Mouse (Mus musculus): ENCODE measurements around the gene Rad9a. TPM values are rescaled to one million over a fixed set of nuclear protein-coding genes. Genes with fewer than 3 reads are reported as not detected.

Rad9a gene
- total RNA-seq, 2 experiments from 2014 or later = 8.7 to 10.1 TPM

DNA sequence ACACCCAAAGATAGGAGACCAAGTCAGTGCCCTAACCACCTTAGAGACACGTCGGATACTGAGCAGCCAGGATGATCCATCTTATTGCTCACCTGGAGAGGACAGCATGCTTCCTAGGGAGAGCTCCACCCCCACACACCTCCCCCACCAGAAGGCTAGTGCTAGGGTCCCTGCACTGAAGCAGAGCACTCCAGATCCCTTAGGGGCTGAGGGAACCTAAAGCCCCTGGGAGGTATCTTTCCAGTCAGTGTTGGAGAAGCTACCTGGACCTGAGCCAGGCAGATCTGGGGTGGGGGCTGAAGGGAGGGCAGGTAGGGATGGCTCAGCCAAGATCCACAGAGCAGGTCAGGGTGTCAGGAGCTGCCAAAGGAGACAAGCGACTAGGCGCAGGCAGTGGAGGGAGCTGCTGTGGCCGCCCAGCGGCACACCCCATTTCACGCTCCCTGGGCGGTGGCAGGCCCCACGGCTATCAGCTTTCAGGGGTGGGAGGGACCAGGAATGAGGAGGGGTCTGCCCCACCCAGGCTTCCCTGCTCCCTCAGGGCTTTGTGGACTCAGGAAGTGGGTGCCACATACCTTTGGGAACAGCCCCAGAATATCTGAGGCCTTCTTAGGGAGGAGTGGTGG lies 28.1 kb upstream of the Rad9a start:
- DNase-seq (ENCODE audit: extremely low spot score in 1 of 2, low spot score in 2 of 2) = no peak
- intact Hi-C loops (cut with DNase I) = loop anchor here (2.0 to 5.0 kb wide), 3 partner anchors 59 to 212 kb away; partner anchors contain the start of gene Cdk2ap2
- TF ChIP-seq CTCF (IDR thresholded peaks at IDR 0.05) = no peak
- H3K27ac ChIP-seq = no peak overlapping the region
- no peak overlapping the region for H3K4me3 ChIP-seq

DNA sequence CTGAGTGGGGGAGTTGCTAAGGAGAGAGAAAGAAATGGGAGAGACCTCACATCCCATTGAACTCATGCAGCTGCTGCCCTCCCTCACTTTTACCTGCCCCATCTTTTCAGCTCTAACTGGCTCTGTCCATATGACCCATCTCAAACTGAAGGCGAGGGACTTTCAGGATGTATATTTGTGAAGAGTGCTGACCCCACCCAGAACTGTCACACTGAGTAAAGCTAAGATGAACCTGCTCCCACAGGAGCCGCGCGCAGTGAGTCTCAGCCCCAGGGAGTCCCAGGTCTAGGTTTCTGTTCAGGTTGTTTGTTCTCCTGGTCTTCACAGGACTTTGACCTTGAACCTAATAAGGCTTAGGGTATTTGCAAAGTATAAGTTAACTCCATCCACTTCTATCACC lies 27.4 kb upstream of the Rad9a start:
- no peak overlapping the region for H3K4me3 ChIP-seq
- no peak for DNase-seq (ENCODE audit: extremely low spot score in 1 of 2, low spot score in 2 of 2)
- H3K27ac ChIP-seq = no peak overlapping the region
- intact Hi-C loops (cut with DNase I) = loop anchor here (1.0 to 5.0 kb wide), 3 partner anchors 22 to 212 kb away; no protein-coding TSS in a partner anchor
- no peak for TF ChIP-seq CTCF (IDR thresholded peaks at IDR 0.05)

- no peak; the same call in none of the 2 replicates for TF ChIP-seq CTCF (IDR thresholded peaks at IDR 0.05)
- Histone ChIP-seq H3K4me3 (no peak overlapping the region), H3K27ac (no peak overlapping the region)
- intact Hi-C loops (cut with DNase I) = loop anchor here (1.0 to 5.0 kb wide), 3 partner anchors 21 to 211 kb away; no protein-coding TSS in a partner anchor
- peak; percentile 74 to 78 for DNase-seq (ENCODE audit: extremely low spot score in 1 of 2, low spot score in 2 of 2)
These were observed 26.6 kb upstream of the Rad9a start for GRCm38 (mm10) chr19:4227894-4228678.

DNA sequence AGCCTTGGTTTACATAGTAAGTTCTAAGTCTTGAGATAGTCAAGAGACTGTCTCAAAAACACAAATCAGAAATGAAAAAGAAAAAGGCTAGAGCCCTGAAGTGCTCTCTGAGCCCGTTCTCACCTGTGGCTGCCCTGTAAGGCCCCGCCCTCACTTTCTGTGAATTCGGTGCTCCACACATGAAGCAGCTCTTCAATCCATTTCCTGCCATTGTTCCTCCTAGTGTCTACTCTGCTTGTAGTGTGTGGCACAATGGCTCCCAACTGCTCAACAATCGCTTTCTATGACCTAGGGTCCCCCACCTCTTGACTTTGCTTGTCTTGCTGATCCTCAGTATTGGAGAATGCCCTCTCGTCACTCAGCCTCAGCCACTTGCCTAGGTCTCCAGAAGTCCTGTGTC lies 26.0 kb upstream of the Rad9a start:
- intact Hi-C loops (cut with DNase I) = loop anchor here (5.0 kb wide), 1 partner anchor 210 kb away; no protein-coding TSS in a partner anchor
- DNase-seq (ENCODE audit: extremely low spot score in 1 of 2, low spot score in 2 of 2) = no peak
- no peak for TF ChIP-seq CTCF (IDR thresholded peaks at IDR 0.05)
- H3K27ac ChIP-seq = no peak overlapping the region
- H3K4me3 ChIP-seq = no peak overlapping the region

DNA sequence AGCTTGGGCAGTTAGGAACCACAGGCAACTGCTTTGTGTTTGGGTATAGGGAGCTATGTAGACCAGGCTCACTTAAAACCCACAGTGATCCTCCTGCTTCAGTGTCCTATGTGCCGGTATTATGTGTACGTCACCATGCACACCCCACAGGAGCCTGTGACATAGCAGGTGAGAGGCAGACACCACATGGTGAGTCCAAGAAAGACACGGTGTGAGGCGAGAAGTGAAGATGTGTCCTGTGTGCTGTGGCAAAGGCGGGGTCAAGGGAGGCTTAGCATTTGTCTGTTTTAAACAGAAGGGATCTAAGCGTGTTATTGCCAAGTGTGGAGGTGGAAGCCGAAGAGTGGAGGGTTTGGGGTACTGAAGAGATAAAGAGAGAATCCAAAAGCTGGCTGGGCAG lies 25.3 kb upstream of the Rad9a start:
- no peak for DNase-seq (ENCODE audit: extremely low spot score in 1 of 2, low spot score in 2 of 2)
- Histone ChIP-seq H3K4me3 (no peak overlapping the region), H3K27ac (no peak overlapping the region)
- intact Hi-C loops (cut with DNase I) = loop anchor here (5.0 kb wide), 1 partner anchor 209 kb away; no protein-coding TSS in a partner anchor
- no peak for TF ChIP-seq CTCF (IDR thresholded peaks at IDR 0.05)

DNA sequence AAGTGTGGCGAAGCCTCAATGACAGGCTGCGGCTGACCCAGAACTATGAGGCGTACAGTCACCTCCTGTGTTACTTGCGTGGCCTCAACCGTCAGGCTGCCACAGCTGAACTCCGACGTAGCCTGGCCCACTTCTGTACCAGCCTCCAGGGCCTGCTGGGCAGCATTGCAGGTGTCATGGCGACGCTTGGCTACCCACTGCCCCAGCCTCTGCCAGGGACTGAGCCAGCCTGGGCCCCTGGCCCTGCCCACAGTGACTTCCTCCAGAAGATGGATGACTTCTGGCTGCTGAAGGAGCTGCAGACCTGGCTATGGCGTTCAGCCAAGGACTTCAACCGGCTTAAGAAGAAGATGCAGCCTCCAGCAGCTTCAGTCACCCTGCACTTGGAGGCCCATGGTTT lies 20.7 kb upstream of the Rad9a start:
- no peak for TF ChIP-seq CTCF (IDR thresholded peaks at IDR 0.05)
- H3K4me3 ChIP-seq = no peak overlapping the region
- intact Hi-C loops (cut with DNase I) = no loop called here
- H3K27ac ChIP-seq = no peak overlapping the region
- no peak for DNase-seq (ENCODE audit: extremely low spot score in 1 of 2, low spot score in 2 of 2)

GRCm38 (mm10) chr19:4220957-4221743 lies 19.7 kb upstream of the Rad9a start:
- no peak overlapping the region for H3K27ac ChIP-seq
- DNase-seq (ENCODE audit: extremely low spot score in 1 of 2, low spot score in 2 of 2) = no peak
- no peak for TF ChIP-seq CTCF (IDR thresholded peaks at IDR 0.05)
- no peak overlapping the region for H3K4me3 ChIP-seq
- intact Hi-C loops (cut with DNase I) = no loop called here

DNA sequence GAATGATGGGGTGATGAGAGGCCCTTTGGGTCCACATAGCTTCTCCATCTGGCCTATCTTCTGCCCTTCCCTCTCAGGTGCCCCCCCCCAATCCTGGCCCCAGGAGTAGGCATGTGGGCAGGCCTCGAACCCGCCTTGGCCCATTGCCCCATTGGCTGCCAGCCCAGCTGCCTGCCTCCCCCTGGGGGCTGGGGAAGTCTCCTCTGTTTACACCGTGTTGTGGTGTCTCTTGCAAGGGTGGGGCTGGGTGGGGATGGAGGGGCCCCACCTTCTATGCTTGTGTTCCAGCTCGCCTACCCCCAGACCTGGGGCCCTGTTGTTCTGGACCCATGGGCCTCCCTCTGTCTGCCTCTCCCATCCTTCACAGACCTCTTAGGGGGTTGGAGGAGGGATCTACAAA lies 19.0 kb upstream of the Rad9a start:
- no peak overlapping the region for H3K4me3 ChIP-seq
- no peak overlapping the region for H3K27ac ChIP-seq
- no peak for DNase-seq (ENCODE audit: extremely low spot score in 1 of 2, low spot score in 2 of 2)
- intact Hi-C loops (cut with DNase I) = no loop called here
- no peak for TF ChIP-seq CTCF (IDR thresholded peaks at IDR 0.05)

DNA sequence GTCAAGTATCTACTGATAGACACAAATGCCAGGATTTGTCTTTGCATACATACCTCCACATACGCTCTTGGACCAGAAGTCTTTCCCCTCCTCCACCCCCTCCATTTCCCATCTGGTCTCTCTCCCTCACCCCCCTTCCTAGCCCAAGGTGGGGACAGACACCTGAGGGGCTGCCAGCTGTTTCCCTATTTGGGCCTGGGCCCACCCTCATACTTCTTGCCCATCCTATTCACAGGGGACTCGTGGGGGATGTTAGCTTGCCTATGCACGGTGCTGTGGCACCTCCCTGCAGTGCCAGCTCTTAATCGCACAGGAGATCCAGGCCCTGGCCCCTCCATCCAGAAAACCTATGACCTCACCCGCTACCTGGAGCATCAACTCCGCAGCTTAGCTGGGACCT lies 18.5 kb upstream of the Rad9a start:
- no peak overlapping the region for H3K4me3 ChIP-seq
- intact Hi-C loops (cut with DNase I) = no loop called here
- no peak overlapping the region for H3K27ac ChIP-seq
- TF ChIP-seq CTCF (IDR thresholded peaks at IDR 0.05) = no peak
- DNase-seq (ENCODE audit: extremely low spot score in 1 of 2, low spot score in 2 of 2) = no peak

GRCm38 (mm10) chr19:4218784-4219183 lies 17.3 kb upstream of the Rad9a start:
- H3K27ac ChIP-seq = no peak overlapping the region
- TF ChIP-seq CTCF (IDR thresholded peaks at IDR 0.05) = no peak
- no peak overlapping the region for H3K4me3 ChIP-seq
- DNase-seq (ENCODE audit: extremely low spot score in 1 of 2, low spot score in 2 of 2) = no peak
- intact Hi-C loops (cut with DNase I) = no loop called here

DNA sequence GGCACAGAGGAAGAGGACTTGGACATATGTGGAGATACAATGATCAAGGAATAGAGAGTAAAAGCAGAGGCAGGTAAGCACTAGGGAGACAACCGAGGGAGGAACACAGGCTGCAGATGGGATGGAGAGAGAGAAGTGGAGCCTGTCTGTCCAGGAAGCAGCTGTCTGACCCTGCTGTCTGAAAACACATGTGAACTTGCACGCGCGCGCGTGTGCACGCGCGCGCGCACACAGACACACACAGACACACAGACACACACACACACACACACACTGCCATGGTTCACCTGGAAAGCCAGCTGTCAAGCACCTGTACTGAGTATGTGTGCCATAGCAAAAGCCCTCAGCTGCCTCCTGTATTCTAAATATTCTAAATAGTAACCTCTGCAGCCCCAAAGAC lies 16.8 kb upstream of the Rad9a start:
- no peak overlapping the region for H3K27ac ChIP-seq
- H3K4me3 ChIP-seq = no peak overlapping the region
- intact Hi-C loops (cut with DNase I) = no loop called here
- TF ChIP-seq CTCF (IDR thresholded peaks at IDR 0.05) = no peak
- no peak for DNase-seq (ENCODE audit: extremely low spot score in 1 of 2, low spot score in 2 of 2)

GRCm38 (mm10) chr19:4217855-4218254 lies 16.4 kb upstream of the Rad9a start:
- Histone ChIP-seq H3K27ac (no peak overlapping the region), H3K4me3 (no peak overlapping the region)
- TF ChIP-seq CTCF (IDR thresholded peaks at IDR 0.05) = no peak
- intact Hi-C loops (cut with DNase I) = no loop called here
- DNase-seq (ENCODE audit: extremely low spot score in 1 of 2, low spot score in 2 of 2) = no peak

Measured in left cerebral cortex, adult 2 months (tissue).